Mouse (Mus musculus) hindbrain, embryonic 14.5 days (tissue): ENCODE results near the gene Ino80b. TPM values are rescaled to one million over a fixed set of nuclear protein-coding genes. Genes with fewer than 3 reads are reported as not detected.

Source experiments
- microRNA counts: library from miRNA; unstranded; fragments of <30 nt; microRNA quantifications from one replicate; lab custom pipeline; 2016
- microRNA-seq: library from miRNA; unstranded; fragments of <30 nt; microRNA quantifications from one replicate; pipeline ENCODE4, GENCODE M21; 2016
- polyA plus RNA-seq: library from polyadenylated mRNA; unstranded; fragments of >200 nt; fragmentation: Nextera tagmentation; extraction: Ambion mirVana; gene quantifications from 2 replicates; pipeline ENCODE4 v1.2.1, GENCODE M21; 2014

The Ino80b gene
- polyA plus RNA-seq, 1 experiment from 2014 or later: 15.4 TPM

MicroRNAs within 50 kb of the gene (microRNA counts, 519-probe panel; counts per million panel counts)
- not detected for microRNA mmu-miR-3470a+mmu-miR-3470b (lab: Ali Mortazavi, UCI)

Small RNA genes within 50 kb of the gene (microRNA-seq; reads per million reads assigned to microRNA genes)
- gene Mir3470a: not detected

Other genes starting within 250 kb of the Ino80b start
- 14.0 and 14.4 TPM in 2 replicates for gene Sema4f, start 185.7 kb downstream of the Ino80b start, polyA plus RNA-seq
- 0.16 TPM in 1 of 2 replicates, not detected in the other for gene M1ap, start 178.5 kb downstream of the Ino80b start, polyA plus RNA-seq
- 1.2 and 2.2 TPM in 2 replicates for gene Dok1, start 92.0 kb downstream of the Ino80b start, polyA plus RNA-seq
- 3.5 and 4.9 TPM in 2 replicates for gene Loxl3, start 91.3 kb downstream of the Ino80b start, polyA plus RNA-seq
- gene Aup1, start 70.9 kb downstream of the Ino80b start, polyA plus RNA-seq: 109 and 111 TPM in 2 replicates
- gene Htra2, start 70.2 kb downstream of the Ino80b start, polyA plus RNA-seq: 40.4 and 42.9 TPM in 2 replicates
- gene Dqx1, start 67.6 kb downstream of the Ino80b start, polyA plus RNA-seq: 0.29 TPM in 2 replicates
- 0.22 TPM in 1 of 2 replicates, not detected in the other for gene Tlx2, start 55.1 kb downstream of the Ino80b start, polyA plus RNA-seq
- 36.3 and 36.7 TPM in 2 replicates for gene Pcgf1, start 47.6 kb downstream of the Ino80b start, polyA plus RNA-seq
- gene Lbx2, start 39.1 kb downstream of the Ino80b start, polyA plus RNA-seq: not detected in 2 replicates
- 3.5 and 4.2 TPM in 2 replicates for gene Ccdc142, start 23.8 kb downstream of the Ino80b start, polyA plus RNA-seq
- 4.9 and 5.3 TPM in 2 replicates for gene Gm42688, start 23.8 kb downstream of the Ino80b start, polyA plus RNA-seq
- gene Mrpl53, start 16.4 kb downstream of the Ino80b start, polyA plus RNA-seq: 110 and 129 TPM in 2 replicates
- gene Mogs, start 9.9 kb downstream of the Ino80b start, polyA plus RNA-seq: 23.9 and 24.0 TPM in 2 replicates
- 114 and 134 TPM in 2 replicates for gene Wbp1, start 3.9 kb downstream of the Ino80b start, polyA plus RNA-seq
- gene Rtkn, start 10.0 kb upstream of the Ino80b start, polyA plus RNA-seq: 8.9 and 9.8 TPM in 2 replicates
- gene Wdr54, start 31.0 kb upstream of the Ino80b start, polyA plus RNA-seq: 17.8 and 18.0 TPM in 2 replicates
- 7.1 and 7.5 TPM in 2 replicates for gene 1700003E16Rik, start 31.0 kb upstream of the Ino80b start, polyA plus RNA-seq
- gene Dctn1, start 40.5 kb upstream of the Ino80b start, polyA plus RNA-seq: 147 and 155 TPM in 2 replicates
- 3.5 and 4.8 TPM in 2 replicates for gene Slc4a5, start 94.4 kb upstream of the Ino80b start, polyA plus RNA-seq
- 30.4 and 35.7 TPM in 2 replicates for gene Mthfd2, start 200.5 kb upstream of the Ino80b start, polyA plus RNA-seq
- 27.8 and 30.6 TPM in 2 replicates for gene Mob1a, start 200.6 kb upstream of the Ino80b start, polyA plus RNA-seq
- gene Bola3, start 223.7 kb upstream of the Ino80b start, polyA plus RNA-seq: 60.3 and 61.5 TPM in 2 replicates